Mouse (Mus musculus) lung, adult 2 months (tissue): ENCODE measurements at regions not wholly inside any gene's neighbourhood (a gene's known extent, or its start where the extent isn't known, plus 50 kb on each side); places are given as distances from the start of the nearest gene placed in this dataset.

Experiments used
- CTCF ChIP-seq: fragments of 200-500 bp; IDR thresholded peaks from 2 replicates; pipeline ENCODE4 v1.5.1; 2011; ENCODE audit warnings: mild to moderate bottlenecking, low read length, control low read depth; ENCODE audit not compliant: insufficient read depth
- POLR2A ChIP-seq: fragments of 200-500 bp; IDR thresholded peaks from 2 replicates; pipeline ENCODE4 v1.6.1; 2011; ENCODE audit warnings: low read depth, mild to moderate bottlenecking, control low read depth, low read length, borderline replicate concordance; ENCODE audit errors: extremely low read depth

DNA sequence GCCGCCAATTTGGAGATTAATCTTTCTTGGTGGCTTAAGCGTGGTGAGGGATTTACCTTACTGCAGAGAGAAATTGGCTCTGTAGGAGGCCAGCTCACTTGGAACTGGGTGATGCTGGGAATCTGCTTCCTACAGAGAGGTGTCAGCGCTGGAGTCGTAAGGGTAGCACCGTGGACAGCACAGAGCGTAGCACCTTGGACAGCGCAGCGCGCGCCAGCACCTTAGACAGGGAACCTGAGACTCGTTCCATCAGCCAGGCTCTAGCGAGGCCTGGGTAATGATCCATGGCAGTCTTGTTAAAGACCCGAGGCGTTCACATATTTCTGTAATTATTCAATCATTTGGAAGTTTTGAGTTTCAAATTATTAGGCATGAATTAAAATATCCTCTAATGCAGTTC is 261.9 kb upstream of the Gjb5 start:
- TF ChIP-seq POLR2A = no peak
- TF ChIP-seq CTCF = no peak
